Mouse (Mus musculus): ENCODE data around the gene Hid1.
"Not testable (repeated sequence)": the region's sequence is repeated elsewhere in the genome, so short reads cannot be mapped to it uniquely, and the experiment has no call there.

Gene Hid1

DNA sequence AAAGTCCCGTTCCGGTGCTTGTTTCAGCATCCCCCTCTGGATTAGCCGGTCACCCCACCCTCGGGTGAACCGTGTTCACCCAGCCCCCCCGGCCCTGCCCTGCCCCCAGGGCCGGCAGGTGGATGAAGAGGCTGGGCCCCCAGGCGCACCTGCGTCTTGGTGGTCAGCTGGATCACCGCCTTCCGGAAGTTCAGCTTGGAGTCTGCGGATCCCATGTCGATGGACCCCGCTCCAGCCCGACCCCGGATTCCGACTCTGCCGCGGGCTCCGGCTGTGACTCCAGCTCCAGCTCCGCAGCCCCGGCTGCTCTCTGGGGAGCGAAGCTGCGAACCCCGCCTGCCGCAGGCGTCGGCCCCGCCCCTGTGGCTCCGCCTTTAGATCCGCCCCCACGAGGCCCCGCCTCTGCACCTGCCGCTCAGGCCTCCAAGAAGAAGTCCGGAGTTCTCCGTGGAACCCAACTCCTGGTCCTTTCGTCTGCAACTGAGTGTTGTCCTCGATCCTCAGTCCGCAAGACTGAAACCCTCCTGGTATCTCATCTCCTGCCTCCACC lies at the start of gene Hid1:
Gene Hid1 (minus strand): TSS at position 362 of the 550 bp plus-strand sequence.
- no peak for DNase-seq (ENCODE audit: low read depth, low spot score)

DNA sequence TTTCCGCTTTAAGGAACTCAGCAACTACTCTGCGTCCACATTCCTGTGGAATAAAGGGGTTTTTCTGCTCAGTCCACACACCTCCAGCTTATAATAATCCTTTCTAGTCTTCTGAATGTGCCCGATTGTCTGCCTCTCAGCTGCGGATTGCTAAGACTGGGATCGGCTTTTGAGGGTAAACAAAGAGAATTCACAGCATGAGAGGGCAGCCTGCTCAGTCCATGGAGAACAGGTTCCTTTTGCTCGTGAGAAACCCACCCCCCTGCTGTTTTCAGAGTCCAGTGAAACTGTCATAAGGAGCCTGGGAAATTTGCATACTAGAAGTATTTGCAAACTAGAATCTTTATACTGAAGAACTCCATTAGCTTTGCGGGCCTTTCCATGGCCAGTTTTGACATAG lies 42.0 kb upstream of the Hid1 start:
- DNase-seq (ENCODE audit: low read depth, low spot score), result no peak

DNA sequence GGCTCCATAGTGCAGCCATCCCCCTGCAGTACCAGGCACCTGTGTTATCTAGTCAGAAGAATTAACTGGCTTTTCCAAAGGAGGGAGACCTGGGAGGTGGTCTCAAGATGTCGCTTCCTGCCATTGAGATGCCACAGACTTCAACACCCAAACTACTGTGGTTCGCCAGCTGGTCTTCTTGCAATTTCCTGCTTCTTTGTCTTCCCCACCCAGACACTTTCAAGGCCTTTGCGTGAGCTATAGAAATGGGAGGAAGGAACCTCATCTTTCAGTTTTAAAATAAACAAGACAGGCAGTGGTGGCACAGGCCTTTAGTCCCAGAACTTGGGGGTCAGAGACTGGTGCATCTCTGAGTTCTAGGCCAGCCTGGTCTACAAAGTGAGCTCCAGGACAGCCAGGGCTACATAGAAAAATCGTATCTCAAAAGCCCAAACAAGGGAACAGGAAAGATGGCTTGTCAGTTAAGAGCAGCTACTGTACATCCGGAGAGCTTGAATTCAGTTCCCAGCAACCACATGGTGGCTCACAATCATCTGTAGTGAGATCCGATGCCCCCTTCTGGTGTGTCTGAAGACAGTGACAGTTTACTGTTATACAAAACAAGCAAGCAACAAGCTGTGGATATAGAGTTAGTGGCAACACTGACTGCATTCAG lies 40.8 kb upstream of the Hid1 start:
- DNase-seq (ENCODE audit: low read depth, low spot score), result no peak

DNA sequence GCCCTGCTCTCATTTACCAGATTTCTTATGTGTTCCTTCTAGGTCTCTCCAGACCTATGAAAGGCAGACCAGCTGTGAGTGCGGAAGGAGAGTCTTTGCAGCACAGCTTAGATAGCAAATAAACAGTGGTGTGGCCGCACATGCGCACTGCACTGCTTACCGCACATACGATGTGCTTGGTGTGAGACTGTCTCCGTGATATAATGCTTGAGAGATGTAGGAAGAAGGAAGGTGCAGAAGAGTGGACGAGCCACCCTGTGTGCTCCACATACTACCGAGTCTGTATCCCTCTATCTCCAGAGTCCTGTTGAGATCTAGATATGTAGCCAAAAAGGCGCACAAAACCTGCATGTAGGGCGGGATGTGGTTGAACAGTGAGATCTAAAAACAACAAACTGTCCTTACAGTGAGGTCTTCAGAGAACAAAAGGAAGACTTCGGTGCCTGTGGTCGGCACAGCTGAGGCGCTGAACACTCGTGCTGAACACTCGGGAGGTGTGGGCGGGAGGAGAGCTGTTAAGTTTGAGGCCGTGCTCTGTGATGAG lies 39.4 kb upstream of the Hid1 start:
- no peak for DNase-seq (ENCODE audit: low read depth, low spot score)

DNA sequence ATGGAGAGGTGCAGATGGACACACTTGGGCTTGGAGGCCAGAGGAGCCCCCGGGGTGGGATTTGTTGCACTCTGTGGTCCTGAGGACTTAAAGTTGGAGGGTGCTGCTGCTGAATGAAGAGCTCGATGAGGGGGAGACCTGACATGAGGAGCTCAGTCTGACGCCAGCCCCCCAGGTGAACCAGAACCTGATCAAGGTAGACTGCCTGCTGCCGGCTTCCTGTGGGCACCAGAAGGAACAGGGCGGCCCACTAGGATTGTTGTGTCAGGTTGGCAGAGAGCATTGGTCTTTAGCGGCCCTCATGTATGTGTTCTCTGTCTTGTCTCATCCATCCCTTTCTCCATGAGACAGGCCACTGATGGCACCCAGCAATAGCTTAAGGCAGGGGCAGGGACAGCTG lies 38.2 kb upstream of the Hid1 start:
- DNase-seq (ENCODE audit: low read depth, low spot score), result no peak

DNA sequence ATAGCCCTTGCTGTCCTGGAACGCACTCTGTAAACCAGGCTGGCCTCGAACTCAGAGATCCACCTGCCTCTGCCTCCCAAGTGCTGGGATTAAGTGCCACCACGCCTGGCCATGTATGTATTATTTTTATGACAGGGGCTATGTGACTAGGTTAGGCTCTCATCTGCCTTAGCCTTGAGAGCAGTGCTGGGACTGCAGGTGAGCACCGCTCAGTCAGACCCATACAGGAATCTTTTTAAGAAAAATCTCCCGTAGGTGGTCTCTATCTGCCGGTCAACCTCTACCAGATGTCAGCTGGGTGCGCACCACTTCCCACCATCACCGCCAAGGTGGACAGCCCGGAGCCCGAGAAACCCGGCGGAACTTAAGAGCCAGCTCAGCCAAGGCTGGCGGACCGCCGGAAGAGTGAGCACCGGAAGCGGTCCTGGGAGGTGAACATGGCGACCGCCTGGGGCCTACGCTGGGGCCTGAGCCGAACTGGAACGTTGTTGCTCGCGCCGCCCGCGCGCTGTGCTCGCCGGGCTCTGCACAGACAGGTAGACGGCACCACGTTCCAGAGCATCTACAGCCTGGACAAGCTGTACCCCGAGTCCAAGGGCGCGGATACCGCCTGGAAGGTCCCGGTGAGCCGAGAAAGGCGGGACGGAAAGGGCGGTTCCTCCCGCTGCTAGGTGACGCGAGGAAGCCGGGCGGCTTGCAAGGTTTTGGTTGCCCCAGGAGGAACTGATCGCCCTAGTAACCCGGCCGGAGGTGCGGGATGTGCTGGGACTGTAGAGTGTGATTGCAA lies 36.0 kb upstream of the Hid1 start, which contains the start of gene Mrpl58:
Gene Mrpl58 (plus strand): TSS at position 415 of the 787 bp plus-strand sequence.
- DNase-seq (ENCODE audit: low read depth, low spot score), result peak; percentile 85

DNA sequence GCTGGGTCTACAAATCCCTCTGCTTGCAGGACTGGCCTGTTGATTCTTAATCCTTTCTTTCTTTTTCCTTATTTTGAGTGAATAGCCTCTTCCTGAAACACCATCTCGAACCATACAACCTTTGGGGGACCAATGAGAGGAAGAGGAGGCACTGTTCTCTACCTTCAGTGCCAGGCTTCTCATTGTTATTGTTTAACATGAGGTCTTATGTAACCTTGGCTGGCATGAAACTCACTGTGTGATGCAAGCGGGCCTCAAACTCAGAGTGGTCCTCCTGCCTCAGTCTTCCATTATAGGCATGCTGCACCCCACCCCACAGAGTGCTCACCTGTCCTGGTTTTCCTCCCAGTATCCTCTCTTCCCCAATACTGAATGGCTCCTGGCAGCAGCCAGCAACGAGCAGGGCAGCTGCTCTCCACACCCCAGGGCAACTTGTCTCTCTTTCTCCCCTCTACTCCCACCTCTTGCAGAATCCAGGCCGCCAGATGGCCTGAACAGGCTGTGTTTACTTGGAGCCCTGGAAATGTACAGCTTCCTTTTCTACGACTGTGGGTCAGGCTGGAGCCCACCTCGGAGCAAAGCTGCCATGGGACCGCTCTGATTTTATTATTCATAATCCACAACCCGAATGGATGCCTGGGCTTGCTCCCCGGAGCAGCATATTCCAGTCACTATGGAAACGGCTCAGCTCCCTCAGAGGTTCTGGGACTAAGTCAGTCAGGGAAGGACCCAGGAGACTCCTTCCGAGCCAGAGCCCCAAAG lies 33.3 kb upstream of the Hid1 start:
- DNase-seq (ENCODE audit: low read depth, low spot score), result no peak

DNA sequence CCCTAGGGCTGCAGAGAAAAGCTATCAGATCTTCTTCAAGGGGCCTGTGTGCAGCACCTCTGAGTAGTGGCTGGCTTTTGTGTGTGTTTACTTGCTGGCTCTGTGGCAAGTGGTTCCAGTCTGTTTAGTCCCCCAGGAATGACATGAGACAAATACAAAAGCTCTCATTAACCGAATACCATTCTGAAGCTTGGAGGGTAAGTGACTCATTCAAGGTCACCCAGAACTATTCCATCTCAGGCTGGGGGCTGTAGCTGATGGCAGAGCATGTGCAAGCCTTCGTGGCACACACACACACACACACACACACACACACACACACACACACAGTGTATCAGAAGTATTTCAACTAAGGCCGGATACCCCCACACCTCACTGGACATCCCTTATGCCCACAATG lies 32.6 kb upstream of the Hid1 start:
- DNase-seq (ENCODE audit: low read depth, low spot score), result no peak

DNA sequence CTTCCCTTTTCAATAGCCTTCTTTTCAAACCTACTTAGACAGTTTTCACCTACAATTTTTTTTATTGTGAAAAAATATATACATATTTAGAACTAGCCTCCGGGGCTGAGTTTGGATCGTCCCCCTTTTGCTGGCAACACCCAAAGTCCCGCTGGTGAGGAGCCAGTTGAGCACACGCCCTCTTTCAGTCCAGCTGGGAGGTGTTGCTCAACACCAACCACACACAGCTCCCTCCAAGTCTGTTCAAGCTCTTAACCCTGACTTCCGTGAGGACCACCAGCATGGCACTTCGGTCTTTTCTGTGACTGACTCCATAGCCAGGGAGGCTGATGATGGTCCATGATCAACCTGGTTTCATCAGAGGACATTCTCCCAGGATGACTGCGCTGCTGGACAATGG lies 30.5 kb upstream of the Hid1 start:
- DNase-seq (ENCODE audit: low read depth, low spot score), result no peak

DNA sequence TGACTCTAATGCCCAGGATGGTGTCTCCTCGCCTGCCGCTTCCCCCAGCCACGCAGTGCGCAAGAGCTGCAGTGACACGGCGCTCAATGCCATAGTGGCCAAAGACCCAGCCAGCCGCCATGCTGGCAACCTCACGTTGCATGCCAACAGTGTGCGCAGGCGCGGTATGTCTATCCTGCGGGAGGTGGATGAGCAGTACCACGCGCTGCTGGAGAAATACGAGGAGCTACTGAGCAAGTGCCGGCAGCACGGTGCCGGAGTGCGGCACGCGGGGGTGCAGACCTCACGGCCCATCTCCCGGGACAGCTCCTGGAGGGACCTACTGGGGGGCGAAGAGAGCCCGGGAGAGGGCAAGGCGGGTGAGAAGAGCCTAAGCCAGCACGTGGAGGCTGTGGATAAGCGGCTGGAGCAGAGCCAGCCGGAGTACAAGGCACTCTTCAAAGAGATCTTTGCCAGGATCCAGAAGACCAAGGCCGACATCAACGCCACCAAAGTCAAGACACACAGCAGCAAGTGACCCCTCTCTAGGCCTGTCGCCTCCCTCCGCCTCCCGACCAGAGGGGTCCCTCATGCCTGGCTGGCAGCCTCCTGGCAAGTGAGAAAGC lies 26.3 kb upstream of the Hid1 start:
- no peak for DNase-seq (ENCODE audit: low read depth, low spot score)

DNA sequence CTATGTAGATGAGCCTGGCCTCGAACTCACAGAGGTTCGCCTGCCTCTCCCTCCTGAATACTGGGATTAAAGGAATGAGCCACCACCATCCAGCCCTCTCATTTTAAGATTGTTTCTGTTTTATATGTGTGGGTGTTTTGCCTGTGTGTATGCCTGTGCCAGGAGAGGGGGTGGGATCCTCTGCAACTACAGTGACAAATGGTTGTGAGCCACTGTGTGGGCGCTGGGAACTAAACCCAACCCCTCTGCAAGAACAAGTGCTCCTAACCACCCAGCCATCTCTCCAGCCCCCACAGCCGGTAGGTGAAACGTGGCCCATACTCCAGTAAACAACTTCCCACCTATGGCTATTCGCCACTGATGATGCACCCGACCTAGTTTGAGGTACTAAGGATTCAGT lies 23.8 kb upstream of the Hid1 start:
- no peak for DNase-seq (ENCODE audit: low read depth, low spot score)

DNA sequence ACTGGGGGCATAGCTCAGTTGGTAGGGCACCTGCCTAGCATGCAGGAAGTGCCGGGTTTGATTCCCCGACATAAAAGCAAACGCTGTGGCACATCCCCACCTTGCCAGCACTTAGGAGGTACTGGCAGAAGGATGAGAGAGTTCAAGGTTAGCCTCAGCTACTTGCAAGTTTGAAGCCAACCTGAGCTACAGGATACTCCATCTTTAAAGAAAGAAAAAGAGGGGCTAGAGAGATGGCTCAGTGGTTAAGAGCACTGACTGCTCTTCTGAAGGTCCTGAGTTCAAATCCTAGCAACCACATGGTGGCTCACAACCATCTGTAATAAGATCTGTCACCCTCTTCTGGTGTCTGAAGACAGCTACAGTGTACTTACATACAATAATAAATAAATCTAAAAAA lies 19.3 kb upstream of the Hid1 start:
- not testable (repeated sequence) for DNase-seq (ENCODE audit: low read depth, low spot score)

DNA sequence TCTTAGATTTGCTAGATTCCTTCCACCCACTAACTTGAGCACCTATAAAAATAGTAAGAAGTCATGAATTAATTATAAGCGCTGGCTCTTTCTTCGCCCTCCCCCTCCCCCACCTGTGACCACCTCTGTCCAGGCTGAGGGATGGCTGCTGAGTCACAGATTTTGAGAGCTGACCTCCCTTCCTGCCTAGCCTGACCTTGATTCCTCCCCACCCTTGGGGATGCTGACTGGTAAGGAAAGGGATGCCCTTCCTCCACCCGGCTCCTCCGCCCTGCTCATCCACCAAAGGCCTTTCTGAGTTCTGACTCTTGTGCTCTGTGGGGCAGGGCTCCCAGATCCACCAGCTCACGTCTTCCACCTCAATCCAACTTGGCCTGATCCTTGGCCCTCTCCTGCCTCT lies 17.0 kb upstream of the Hid1 start:
- DNase-seq (ENCODE audit: low read depth, low spot score), result no peak

DNA sequence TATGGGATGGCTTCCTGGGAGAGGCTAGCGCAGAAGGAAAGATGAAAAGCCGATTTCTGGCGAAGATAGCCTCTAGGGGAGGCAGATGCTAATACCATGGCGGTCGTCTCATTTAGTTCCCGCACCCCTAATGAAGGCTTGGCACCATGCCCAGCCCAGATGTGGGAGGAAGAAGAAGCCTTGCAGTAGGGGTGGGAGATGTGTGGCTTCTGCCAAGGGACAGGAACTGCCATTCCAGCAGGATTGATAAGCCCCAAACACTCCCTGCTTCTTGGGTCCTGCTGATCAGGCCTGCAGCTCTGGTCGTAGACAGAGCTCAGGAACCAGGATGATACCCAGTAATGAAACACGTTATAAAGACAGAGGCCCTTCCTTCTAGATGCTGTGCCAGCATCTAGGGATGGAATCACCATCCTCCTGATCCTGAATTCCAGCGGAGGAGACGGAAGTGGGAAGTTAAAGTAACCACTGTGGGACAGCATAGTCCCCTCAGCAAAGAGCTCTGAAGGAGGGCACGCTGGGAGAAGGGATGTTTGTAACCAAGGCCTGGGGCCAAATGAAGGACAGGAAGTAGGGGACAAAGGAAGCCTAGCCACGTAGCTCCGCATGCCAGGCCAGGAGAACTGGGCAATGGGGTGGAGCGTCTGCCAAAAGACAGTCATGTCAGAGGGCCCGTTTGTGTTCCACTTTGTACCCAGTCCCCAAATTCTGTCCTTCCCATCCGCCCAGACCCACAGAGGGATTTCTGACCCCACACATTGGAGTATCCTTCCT lies 16.3 kb upstream of the Hid1 start:
- DNase-seq (ENCODE audit: low read depth, low spot score), result no peak

DNA sequence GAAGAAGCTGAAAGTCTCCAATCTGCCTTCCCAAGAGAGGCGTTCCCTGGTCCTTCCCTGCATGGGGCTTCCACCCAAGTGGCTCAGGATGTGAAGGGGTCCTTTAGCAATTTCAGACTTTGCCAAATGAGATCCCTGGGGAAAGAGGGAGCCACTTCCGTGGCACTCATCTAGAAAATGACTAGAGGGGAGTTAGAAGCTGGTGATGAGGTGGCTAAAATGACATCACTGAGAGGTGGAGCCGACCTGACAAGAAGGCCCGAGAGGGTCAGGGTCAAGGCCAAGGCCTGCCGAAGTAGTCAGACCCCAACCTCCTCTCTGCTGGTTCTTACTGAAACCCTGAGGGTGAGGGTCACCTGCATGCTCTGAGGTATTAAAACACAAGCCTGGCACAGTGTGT lies 15.3 kb upstream of the Hid1 start:
- DNase-seq (ENCODE audit: low read depth, low spot score), result no peak

DNA sequence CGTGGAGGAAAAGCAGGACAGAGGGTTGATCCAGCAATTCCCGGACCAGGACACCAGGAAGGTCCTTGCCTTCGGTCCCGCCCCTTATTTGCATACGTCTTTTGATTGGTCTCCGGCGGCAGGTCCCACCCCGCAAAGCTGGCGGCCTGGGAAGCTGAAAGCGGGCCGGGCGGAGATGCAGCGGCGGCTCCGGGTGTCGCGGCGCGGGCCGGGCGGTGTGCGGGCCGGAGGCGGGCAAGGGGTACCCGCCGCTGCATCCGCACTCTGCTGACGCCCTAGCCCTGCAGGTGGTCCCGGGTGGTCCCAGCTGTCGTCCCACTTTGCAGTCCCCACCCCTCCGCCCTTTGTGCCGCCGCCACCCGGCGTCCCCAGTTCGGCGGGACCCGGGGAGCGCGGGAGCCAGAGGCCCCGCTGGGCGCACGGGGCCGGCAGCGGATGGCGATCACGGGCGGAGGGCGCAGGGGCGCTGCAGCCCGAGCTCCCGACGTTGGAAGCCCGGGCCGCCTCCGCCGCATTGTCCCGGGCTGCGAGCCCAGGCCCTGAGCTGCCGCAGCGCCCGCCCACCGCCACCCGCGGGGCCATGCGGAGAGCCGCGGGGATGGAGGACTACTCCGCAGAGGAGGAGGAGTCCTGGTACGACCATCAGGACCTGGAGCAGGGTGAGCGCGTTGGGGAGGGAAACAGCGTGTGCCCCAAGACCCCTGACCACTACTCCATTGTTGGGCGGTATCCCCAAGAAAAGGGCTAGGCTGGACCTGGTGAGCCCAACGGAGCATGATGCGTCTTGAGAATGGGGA lies 14.4 kb upstream of the Hid1 start, which contains the start of gene Cdr2l:
Gene Cdr2l (plus strand): TSS at position 174 of the 797 bp plus-strand sequence.
- DNase-seq (ENCODE audit: low read depth, low spot score), result peak; percentile 86

DNA sequence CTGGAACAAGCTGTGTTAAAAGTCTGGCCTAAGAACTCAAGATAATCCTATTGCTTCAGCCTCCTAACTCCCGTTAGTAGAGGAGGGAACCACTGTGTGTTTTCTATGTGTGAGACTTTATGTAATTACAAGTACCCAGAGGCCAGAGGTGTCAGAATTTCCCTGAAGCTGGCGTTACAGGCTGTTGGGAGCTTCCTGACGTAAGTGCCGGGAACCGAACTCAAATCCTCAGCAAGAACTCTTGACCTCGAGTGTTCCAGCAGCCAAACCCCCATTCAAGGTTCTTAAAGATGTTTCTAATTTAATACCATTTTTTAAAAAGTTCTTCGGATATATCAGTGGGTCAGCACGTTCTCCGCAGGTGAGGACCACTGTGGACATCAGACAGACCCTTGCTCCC lies 13.7 kb upstream of the Hid1 start:
- DNase-seq (ENCODE audit: low read depth, low spot score), result no peak

DNA sequence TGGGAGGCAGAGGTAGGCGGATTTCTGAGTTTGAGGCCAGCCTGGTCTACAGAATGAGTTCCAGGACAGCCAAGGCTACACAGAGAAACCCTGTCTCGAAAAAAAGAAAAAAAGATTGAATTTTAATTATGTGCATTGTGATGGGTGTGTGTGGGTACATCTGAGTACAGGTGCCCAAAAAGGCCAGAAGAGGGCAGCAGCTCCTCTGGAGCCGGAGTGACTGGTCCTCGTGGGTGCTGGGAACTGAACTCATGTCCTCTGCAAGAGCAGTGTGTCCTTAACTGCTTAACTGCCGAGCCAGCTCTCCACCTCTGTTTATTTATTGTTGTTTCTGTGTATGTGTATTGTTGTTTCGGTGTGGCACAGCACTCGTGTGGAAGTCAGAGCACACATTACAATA lies 10.3 kb upstream of the Hid1 start:
- no peak for DNase-seq (ENCODE audit: low read depth, low spot score)

DNA sequence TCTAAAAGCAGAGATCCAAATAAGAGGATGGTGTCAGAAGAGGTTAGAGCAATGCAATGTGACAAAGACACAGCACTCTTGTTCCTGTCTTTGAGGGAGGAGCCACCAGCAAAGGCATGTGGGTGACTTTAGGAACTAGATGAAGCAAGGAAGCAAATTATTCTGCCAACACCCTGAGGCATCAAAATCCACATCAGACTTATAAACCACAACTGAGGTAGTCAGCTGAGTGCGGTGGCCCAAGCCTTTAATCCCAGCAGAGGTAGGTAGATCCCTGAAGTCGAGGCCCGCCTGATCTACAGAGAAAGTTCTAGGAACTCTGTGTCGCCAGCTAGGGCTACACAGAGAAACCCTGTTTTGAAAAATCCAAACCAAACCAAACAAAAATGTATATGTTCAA lies 9.7 kb upstream of the Hid1 start:
- DNase-seq (ENCODE audit: low read depth, low spot score), result no peak

DNA sequence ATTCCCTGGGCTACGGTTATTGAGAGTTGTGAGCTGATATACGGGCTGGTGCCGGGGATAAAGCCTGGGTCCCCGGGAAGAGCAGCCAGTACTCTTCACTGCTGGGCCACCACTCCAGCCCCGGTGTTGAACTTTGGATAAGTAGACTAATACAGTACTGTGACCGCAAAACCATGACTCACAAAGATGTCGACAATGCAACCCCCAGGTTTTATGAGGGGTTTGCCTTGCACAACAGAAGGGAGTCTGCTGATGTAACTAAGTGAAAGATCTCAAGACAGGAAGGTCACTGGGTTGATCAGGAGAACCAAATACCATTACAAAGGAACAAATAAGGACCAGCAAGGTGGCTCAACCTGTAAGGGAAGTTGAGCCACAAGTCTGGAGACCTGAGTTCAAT lies 9.2 kb upstream of the Hid1 start:
- no peak for DNase-seq (ENCODE audit: low read depth, low spot score)

Measured in forelimb bud, embryonic 11.5 days (tissue).